Mouse (Mus musculus): ENCODE measurements around the gene Ldhd.

DNA sequence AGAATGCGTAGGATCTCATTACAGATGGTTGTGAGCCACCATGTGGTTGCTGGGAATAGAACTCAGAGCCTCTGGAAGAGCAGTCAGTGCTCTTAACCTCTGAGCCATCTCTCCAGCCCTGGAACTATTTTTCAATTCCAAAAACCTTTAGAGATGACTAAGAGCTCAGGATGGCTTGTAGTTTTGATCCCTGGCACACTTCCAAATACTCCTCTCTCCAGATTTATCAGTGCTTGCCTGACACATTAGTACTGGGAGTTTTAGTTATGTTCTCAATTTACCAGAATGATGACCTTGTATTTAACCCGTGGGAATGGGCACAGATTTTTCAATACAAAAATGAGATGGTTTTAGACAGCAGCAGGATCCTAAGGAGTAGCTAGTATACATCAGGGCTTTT, 36.6 kb upstream of the Ldhd start:
- TF ChIP-seq GATA1 (IDR thresholded peaks at IDR 0.05; ENCODE audit: borderline replicate concordance, low read length) (no peak), FLI1 (IDR thresholded peaks at IDR 0.05; ENCODE audit: low read length) (no peak)
